Mouse (Mus musculus): Measurements from ENCODE around the gene Paqr7.

Paqr7 gene

DNA sequence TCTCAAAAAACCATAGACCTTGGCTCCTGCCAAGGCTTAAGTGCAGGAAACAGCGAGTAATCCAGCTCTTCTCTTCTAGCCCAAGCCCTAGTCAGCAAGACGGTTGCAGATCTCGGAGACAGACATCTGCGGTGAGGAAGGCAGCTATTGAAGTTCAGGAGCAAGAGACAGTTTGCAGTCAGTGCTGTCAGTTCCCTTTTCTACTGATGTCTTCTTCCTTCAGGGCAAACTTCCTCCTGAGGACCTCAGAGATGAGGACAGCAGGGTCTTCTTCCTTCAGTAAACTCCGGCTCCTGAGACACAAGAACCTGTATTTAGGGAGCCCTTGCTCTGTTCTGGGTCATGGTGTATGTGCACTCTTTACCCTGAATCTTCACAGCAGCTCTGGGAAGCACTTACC, 29.7 kb downstream of the Paqr7 start:
- Histone ChIP-seq H3K27me3 (ENCODE audit: control insufficient read depth, insufficient read depth, low read length, poor library complexity, severe bottlenecking) (no peaks in the 10 kb centered on the region), H3K36me3 (ENCODE audit: control insufficient read depth, insufficient read depth, low read length, poor library complexity, severe bottlenecking) (peaks cover 5% of the 10 kb centered on the region)
- no peak for DNase-seq (ENCODE audit: low read depth, low spot score)

DNA sequence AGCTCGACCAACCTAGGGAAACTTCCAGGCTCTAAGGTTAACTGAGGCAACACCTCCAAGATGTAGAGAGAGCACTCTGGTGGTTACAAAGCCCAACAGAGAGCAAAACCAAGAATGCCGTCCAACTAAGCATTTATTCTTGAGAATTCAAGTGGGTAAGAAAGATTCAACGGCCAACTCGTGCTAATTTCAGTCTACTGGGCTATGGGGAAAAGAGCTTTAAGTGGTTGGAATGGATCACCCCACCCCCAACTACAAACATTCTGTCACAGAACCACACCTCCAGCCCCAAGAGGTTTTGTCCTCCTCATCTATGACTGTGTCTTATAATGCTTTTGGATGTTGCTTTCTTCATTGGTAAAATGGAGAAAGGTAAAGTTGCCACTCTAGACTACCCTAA, 36.4 kb downstream of the Paqr7 start:
- no peak for DNase-seq (ENCODE audit: low read depth, low spot score)
- Histone ChIP-seq H3K27me3 (ENCODE audit: control insufficient read depth, insufficient read depth, low read length, poor library complexity, severe bottlenecking) (no peaks in the 10 kb centered on the region), H3K36me3 (ENCODE audit: control insufficient read depth, insufficient read depth, low read length, poor library complexity, severe bottlenecking) (peaks cover 4% of the 10 kb centered on the region)

DNA sequence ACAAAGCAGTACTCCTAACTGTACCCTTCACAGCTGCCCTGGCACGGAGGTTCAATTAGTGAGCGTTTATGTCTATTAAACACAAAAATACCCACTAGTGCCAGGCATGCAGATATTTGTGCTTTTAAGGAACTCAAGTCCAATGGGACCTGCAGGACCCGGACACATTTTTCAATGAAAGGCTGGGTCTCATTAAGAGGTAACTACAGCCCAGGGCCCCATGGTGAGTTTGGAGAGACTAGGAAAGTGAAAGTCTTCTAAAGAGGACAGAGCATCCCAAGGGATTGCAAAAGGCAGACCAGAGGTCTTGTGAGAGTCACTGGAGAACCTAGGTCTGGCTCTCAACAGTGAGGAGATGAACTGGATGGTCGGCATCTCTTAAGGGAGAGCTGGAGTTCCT, 36.9 kb downstream of the Paqr7 start:
- no peak for DNase-seq (ENCODE audit: low read depth, low spot score)
- peaks cover 4% of the 10 kb centered on the region for H3K36me3 ChIP-seq (ENCODE audit: control insufficient read depth, insufficient read depth, low read length, poor library complexity, severe bottlenecking)
- no peaks in the 10 kb centered on the region for H3K27me3 ChIP-seq (ENCODE audit: control insufficient read depth, insufficient read depth, low read length, poor library complexity, severe bottlenecking)

DNA sequence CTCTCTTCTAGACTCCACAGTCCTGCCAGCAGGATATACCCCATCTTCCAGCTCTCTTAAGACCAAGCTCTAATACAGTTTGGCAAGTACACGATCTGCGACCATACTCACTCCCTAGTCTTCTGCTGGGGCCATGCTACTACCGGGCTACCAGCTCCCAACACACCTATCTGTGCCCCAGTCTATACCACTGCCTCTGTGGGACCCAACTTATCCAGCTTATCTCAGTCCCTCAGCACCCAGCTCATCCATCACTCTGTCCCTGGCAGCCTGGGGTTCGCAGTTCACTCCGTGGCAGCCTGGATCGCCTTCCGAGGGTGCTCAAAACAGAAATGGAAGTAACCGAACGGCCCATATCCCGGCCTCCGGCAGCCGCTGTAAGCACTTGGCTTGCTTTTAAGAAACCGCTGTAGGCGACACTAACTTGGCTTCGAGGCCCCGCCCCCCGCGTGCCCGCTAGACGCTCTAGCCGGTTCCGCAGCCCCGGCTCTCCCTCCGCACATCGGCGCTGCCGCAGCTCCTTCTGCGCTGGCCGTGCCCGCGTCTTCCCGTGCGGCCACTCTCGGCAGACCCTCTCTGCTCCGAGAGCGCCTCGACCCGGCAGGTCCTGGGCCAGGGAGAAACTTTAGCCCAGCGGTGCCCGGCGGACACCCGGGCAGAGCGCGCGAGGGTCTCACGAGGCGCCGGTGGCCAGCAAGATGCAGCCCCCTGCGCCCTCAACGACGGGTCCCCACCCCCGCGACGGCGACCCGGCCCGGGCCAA, 37.8 kb downstream of the Paqr7 start:
- H3K36me3 ChIP-seq (ENCODE audit: control insufficient read depth, insufficient read depth, low read length, poor library complexity, severe bottlenecking): 0 out of 2 replicates have a peak, but pooled peaks cover 2% of the 10 kb centered on the region
- peak; percentile 74 for DNase-seq (ENCODE audit: low read depth, low spot score)
- H3K27me3 ChIP-seq (ENCODE audit: control insufficient read depth, insufficient read depth, low read length, poor library complexity, severe bottlenecking): no peaks in the 10 kb centered on the region

DNA sequence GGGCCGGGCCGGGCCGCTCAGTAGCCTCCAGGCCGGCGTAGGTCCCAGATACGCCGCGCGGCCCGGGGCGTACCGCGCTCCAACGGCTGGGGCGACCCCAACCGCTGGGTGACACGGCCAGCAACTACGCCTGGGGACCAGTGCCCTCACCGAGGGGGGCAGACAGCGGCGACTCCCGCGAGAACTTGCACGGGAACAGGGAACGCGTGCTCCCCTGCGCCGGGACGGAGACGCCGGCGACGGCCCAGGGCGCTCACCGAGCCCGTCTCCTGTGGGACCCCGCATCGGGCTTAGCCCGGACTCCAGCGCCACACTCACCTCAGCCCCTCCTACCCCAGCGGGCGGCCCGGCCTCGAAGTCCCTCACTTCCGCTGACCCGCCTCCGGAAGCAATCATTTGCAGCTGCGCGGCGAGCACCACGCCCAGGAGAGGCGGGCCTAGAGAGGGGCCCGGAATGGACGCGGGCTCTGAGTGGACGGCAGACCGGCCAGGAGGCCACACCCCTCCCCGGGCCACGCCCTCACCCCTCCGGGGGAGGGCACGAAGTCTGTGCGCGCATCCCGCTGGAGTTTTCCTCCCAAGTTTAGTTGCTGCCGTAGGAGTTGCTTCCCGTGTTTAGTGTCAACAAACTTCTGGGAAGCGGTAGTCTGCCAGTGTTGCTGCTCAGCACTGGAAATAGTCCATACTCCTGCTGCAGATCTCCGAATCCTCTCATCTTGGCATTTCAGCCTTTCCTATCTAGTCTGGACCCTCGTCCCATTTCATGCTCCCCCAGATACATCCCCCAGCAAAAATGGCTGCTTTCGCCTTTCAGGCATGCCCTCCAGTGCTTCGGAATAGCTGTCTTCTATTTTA, 38.7 kb downstream of the Paqr7 start, which contains the start of gene Mtfr1l:
Gene Mtfr1l, minus strand, starts transcription at position 456 of the 855 bp plus-strand sequence.
- peak; percentile 96 for DNase-seq (ENCODE audit: low read depth, low spot score)
- Histone ChIP-seq H3K36me3 (ENCODE audit: control insufficient read depth, insufficient read depth, low read length, poor library complexity, severe bottlenecking) (0 out of 2 replicates have a peak, but pooled peaks cover 2% of the 10 kb centered on the region), H3K27me3 (ENCODE audit: control insufficient read depth, insufficient read depth, low read length, poor library complexity, severe bottlenecking) (no peaks in the 10 kb centered on the region)

DNA sequence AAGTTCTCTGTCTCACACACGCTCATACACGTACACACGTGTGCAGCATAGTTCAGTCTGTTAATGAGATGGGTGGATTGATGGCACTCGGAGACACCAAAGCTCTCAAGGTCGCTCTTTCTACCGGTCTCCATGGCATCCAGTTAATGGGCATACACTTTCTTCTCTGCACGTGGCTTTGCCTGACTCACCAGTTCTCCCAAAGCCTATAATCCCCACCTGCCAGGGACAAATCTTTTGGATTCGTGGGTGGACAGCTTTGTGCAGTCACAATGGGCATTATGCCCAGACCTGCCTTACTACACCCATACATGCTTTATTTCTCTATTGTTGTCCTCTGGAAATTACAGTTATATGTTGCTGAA, 39.3 kb downstream of the Paqr7 start:
- DNase-seq (ENCODE audit: low read depth, low spot score): no peak
- H3K36me3 ChIP-seq (ENCODE audit: control insufficient read depth, insufficient read depth, low read length, poor library complexity, severe bottlenecking): 0 out of 2 replicates have a peak, but pooled peaks cover 2% of the 10 kb centered on the region
- H3K27me3 ChIP-seq (ENCODE audit: control insufficient read depth, insufficient read depth, low read length, poor library complexity, severe bottlenecking): no peaks in the 10 kb centered on the region

DNA sequence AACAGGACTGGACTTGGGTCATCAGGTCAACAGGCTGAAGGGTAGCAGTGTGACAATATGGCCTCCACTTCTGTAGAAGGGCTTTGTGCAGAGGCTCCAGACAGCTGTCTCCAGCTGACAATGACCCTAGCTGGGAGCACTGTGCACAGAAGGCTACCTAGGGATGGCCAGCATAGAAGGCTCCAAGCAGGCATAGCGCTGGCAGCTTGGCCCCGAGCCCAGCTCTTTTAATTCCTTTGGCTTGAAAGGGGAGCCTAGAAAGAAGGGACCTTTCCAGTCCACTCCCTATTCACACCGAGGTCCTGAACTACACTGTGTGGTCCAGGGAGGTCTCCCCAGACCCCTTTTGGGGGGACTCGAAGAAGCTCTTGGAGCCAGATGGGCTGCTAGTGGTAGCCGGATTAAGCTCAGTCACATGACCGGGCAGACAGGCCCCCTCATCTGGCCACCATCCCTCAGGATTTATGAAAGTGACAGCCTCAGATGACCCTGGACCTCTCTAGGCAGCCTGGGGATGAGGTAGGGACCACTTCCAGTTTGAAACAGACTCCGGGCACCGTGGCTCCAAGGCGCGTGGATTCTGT, 42.6 kb downstream of the Paqr7 start:
- no peaks in the 10 kb centered on the region for H3K36me3 ChIP-seq (ENCODE audit: control insufficient read depth, insufficient read depth, low read length, poor library complexity, severe bottlenecking)
- no peak for DNase-seq (ENCODE audit: low read depth, low spot score)
- no peaks in the 10 kb centered on the region for H3K27me3 ChIP-seq (ENCODE audit: control insufficient read depth, insufficient read depth, low read length, poor library complexity, severe bottlenecking)

DNA sequence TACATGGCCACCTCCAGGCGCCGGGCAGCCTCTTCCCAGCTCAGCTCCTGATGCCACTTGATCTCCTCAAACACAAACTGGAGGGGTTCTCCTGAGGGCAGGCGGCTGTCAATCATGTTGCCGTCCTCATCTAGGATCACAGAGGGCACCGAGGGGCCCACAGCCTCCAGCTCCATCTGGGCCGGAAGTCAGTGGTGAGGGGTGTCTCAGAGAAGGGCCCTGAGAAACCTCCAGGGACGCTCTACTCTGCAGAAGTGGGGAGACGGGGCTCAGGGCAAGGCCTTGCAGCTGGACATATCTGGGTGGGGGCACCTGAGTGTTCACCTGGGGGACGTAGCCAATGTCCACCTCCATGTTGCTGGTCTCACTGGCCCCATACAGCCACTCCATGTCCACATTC, 46.2 kb downstream of the Paqr7 start:
- no peak for DNase-seq (ENCODE audit: low read depth, low spot score)
- Histone ChIP-seq H3K27me3 (ENCODE audit: control insufficient read depth, insufficient read depth, low read length, poor library complexity, severe bottlenecking) (no peaks in the 10 kb centered on the region), H3K36me3 (ENCODE audit: control insufficient read depth, insufficient read depth, low read length, poor library complexity, severe bottlenecking) (no peaks in the 10 kb centered on the region)

DNA sequence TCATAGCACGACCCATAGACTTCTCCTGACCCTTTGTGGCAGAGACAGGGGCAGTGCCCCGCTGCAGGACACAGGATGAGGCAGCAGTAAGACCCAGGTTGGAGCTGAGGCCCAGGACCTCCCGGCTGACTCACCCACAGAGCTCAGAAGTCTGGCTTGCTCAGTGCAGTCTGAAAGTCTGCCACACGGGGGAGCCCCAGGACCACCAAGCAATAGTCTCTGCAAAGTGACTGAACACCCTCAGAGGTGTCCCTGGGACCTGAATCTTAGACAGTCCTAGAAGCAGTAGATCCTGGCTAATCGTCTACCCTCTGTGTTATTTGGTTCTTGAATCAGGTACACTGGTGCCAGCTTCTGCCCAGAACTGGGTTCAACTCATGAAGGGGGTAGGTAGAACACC, 46.8 kb downstream of the Paqr7 start:
- peak; percentile 93 for DNase-seq (ENCODE audit: low read depth, low spot score)
- Histone ChIP-seq H3K36me3 (ENCODE audit: control insufficient read depth, insufficient read depth, low read length, poor library complexity, severe bottlenecking) (no peaks in the 10 kb centered on the region), H3K27me3 (ENCODE audit: control insufficient read depth, insufficient read depth, low read length, poor library complexity, severe bottlenecking) (no peaks in the 10 kb centered on the region)

DNA sequence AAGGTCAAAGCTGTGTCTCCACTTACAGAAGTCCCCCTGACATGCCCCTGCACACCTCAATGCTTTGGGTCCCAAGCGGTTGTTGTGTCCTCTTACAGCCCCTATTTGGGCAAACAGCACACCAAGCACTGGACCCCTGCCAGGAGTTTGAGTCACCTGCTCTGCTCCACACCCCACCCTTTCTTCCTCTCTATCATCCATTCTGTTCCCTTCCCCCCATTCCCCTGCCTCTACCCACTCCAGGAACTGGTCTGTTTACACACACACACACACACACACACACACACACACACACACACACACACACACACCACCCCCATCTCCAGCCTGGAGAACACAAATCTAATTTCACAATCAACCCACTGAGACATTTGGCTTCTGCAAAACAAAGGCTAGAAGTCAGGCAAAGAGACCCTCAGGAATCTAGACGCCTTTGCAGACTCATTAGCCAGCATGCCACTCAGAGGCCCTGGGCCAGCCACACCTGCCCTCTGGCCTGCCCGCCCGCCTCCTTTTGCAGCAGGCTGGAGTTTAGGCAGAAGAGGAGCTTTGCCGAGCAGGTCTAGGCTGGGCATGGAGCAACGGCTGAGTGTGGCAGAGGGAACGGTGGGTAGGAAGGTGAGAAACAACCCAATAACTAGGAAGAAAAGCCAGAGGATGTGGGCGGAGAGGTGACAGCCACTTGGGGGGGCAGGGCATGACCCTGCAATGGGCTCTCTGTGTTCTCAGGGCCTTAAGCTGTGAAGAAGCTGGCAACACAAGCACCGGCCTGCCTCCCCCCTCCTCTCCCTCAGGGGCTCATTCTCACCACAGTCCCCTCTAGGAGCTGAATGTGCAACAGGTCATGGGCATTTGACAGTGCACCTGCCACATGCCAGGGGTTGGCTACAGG, 50.6 kb downstream of the Paqr7 start:
- no peaks in the 10 kb centered on the region for H3K36me3 ChIP-seq (ENCODE audit: control insufficient read depth, insufficient read depth, low read length, poor library complexity, severe bottlenecking)
- H3K27me3 ChIP-seq (ENCODE audit: control insufficient read depth, insufficient read depth, low read length, poor library complexity, severe bottlenecking): no peaks in the 10 kb centered on the region
- no peak for DNase-seq (ENCODE audit: low read depth, low spot score)

DNA sequence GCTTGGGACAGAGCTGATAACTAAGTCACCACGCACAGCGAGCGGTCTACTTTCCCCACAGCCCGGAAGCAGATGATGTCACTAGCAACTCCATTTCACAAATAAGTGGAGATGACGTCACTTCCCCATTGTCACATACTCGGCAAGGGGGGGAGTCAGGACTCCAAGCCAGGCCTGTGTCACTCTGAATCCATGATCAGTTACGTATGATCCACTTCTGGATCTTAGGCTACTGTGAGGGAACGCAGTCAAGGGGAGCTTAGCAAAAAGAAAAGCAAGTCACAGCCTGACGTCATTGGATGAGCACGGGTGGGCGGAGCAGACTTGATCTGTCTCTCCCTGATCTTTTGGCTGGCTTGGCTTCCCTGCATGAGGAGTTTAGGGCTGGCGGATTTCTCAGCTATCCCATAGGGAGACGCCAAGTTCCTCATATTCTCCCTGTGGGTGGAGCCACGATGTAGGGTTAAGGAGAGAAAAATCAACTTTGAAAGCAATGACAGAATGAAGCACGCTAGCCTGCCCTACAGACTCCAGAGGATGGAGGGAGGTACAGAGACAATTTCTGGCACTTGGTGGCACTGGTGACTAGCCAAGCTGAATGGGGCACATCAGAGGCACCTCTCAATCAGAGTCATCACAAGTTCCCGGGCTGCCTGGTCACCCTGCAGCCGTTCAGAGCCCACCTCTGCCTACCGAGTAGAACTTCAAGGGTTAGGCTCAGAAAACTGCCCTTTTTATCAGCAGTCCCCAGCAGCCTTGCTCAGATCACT, 51.9 kb downstream of the Paqr7 start:
- no peaks in the 10 kb centered on the region for H3K27me3 ChIP-seq (ENCODE audit: control insufficient read depth, insufficient read depth, low read length, poor library complexity, severe bottlenecking)
- DNase-seq (ENCODE audit: low read depth, low spot score): peak; percentile 60

DNA sequence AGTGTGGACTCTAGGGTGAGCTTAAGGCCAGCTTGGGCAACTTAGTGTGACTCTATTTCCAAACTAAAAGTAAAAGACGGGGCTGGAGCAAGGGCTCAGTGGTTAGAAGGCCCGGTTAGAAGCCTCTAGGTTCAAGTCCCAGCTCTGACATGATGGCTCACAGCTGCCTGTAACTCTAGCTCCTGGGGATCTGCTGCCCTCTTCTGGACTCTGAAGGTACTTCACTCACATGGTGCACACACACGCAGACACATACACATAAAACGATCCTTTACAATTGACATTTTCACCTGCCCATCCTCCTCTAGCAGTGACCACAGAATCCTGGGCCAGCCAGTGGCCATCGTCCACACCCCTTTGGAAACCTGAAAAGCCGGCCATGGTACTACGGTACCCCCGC, 53.4 kb downstream of the Paqr7 start:
- no peak for DNase-seq (ENCODE audit: low read depth, low spot score)
- no peaks in the 10 kb centered on the region; the same call in 1 of the 2 replicates for H3K27me3 ChIP-seq (ENCODE audit: control insufficient read depth, insufficient read depth, low read length, poor library complexity, severe bottlenecking)
- H3K36me3 ChIP-seq (ENCODE audit: control insufficient read depth, insufficient read depth, low read length, poor library complexity, severe bottlenecking): no peaks in the 10 kb centered on the region

More for the DNA sequence above, 51.9 kb downstream of the Paqr7 start:
- no peaks in the 10 kb centered on the region for H3K36me3 ChIP-seq (ENCODE audit: control insufficient read depth, insufficient read depth, low read length, poor library complexity, severe bottlenecking)

DNA sequence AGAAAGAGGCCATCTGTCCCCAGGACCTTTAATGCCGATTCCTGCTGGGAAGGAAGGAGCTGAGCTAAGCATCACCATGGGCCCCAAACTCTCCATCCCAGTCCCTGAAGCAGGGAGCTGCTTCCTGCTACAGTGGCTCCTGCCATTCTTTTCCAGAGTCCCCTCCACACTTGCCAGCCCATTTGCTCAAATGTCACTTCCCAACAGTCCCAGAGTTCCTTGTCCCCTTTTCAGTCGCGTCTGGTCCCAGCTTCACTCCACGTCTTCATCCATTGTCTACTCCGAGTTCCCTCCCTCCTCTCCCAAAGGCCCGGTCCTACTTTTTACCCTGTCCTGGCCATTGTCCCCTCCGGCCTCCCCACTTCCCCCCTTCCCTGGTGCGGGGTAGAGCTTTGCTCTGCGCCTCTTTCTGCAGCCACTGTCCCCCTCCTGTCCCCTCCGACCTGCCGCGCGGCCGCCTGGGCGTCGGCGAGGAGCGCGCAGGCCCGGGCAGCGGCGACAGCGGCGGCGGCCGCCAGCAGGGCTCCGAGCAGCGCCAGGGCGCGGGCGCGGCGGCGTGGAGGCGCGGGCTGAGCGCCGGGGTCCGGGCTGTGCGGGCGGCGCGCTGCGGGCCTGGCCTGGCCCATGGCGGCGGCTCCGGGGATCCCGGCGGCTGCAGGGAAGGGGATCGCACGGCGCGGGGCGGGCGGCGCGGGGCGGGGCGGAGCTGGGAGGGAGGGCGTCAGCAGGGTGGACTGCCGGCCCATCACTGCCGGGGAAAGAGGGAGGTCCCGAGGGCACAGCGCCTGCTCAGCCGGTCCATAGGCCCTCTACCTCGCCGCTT, 55.2 kb downstream of the Paqr7 start, which contains the start of gene Selenon:
Gene Selenon, minus strand, starts transcription at position 673 of the 823 bp plus-strand sequence.
- no peaks in the 10 kb centered on the region; the same call in 1 of the 2 replicates for H3K27me3 ChIP-seq (ENCODE audit: control insufficient read depth, insufficient read depth, low read length, poor library complexity, severe bottlenecking)
- no peak for DNase-seq (ENCODE audit: low read depth, low spot score)
- no peaks in the 10 kb centered on the region for H3K36me3 ChIP-seq (ENCODE audit: control insufficient read depth, insufficient read depth, low read length, poor library complexity, severe bottlenecking)

All from splenic B cell, adult 2 months (primary cell).